Mouse (Mus musculus) gonadal fat pad, adult 2 months (tissue): ENCODE measurements around the gene Gm20431. TPM values are rescaled to one million over a fixed set of nuclear protein-coding genes. Genes with fewer than 3 reads are reported as not detected.

Source experiments
- DNase-seq: peaks from one replicate; pipeline ENCODE4 v3.0.0-alpha.2; 2012; ENCODE audit warnings: low read depth
- polyA plus RNA-seq: library from polyadenylated mRNA; depleted of rRNA; stranded (reverse); fragments of >200 nt; gene quantifications from 2 replicates; pipeline ENCODE4 v1.2.3, GENCODE M21; 2012

Gm20431 gene
- polyA plus RNA-seq, 1 experiment = 11.4 TPM

GRCm38 (mm10) chr2:167599195-167599594, 62.1 kb downstream of the Gm20431 start:
- no peak for DNase-seq

GRCm38 (mm10) chr2:167597492-167598186, 63.7 kb downstream of the Gm20431 start:
- no peak for DNase-seq

GRCm38 (mm10) chr2:167596726-167597491, 64.4 kb downstream of the Gm20431 start:
- no peak for DNase-seq

GRCm38 (mm10) chr2:167596262-167596661, 65.0 kb downstream of the Gm20431 start:
- no peak for DNase-seq

DNA sequence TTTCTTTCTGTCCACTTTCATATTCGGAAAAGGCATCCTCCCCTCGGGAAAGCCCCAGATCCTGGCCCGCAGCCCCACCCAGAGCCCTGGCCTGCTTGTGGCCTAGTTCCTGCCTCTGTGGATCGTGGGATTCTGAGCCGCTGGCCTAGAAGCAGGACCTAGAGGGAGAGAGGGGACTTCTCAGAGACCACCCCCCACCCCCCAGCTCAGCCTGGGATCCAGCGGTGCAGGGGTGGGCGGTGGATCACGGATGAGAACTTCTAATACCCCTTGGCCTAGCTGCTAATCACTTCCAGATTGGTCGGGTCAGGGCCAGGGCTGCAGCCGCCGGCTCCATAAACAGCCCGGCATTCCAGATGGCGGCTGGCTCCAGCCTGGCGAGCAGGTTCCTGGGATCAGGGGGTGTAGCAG, 65.5 kb downstream of the Gm20431 start:
- no peak for DNase-seq

DNA sequence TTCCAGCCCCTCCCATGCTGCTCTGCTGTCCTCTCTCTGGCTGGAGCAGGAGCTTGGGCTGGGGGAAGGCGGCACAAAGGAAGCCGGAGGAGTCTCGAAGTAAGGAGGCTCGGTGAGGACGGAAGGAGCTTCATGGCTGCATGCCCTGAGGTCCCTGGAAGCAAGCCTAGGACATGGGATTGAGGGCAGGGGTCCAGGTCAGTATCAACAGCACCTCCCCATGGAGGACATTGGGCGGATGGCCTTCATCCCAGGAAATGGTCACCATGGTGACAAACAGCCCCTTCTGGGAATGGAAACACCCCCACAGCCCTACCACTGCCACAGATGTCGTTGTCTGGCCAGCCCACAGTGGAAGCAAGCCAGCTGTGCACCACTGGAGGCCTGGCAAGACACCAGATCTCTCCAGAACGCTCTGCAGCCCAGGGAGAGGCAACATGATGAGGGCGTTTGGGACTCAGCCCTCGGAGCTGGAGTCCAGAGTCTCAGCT, 66.8 kb downstream of the Gm20431 start:
- no peak for DNase-seq

GRCm38 (mm10) chr2:167593551-167594250, 67.6 kb downstream of the Gm20431 start:
- DNase-seq = no peak

- no peak for DNase-seq
These were observed 72.3 kb downstream of the Gm20431 start for GRCm38 (mm10) chr2:167588774-167589577.

- no peak for DNase-seq
These were observed 74.3 kb downstream of the Gm20431 start for GRCm38 (mm10) chr2:167586976-167587375.

- no peak for DNase-seq
These were observed 75.3 kb downstream of the Gm20431 start for GRCm38 (mm10) chr2:167586041-167586440.

DNA sequence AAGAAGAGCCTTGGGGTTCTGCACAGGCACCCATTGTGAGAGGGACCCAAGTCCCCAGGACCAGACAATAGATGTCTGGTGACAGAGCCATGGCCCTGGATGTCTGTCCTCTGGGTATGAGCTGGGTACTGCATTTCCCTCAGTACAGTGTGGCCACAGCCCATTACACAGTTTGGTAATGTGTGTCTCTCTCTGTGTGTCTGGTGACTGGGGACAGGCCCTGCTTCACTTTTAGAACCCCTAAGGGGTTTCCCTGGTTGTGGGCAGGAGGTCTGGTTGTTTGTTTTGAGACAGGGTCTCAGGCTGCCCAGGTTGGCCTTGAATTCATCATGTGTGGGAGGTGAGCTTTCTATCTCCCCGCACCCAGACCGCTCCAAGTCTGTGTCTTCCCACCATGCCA, 76.0 kb downstream of the Gm20431 start:
- DNase-seq = no peak

GRCm38 (mm10) chr2:167583161-167583952, 77.9 kb downstream of the Gm20431 start:
- no peak for DNase-seq

GRCm38 (mm10) chr2:167578521-167578920, 82.8 kb downstream of the Gm20431 start:
- no peak for DNase-seq

- no peak for DNase-seq
These were observed 84.0 kb downstream of the Gm20431 start for GRCm38 (mm10) chr2:167577186-167577785.

- no peak for DNase-seq
These were observed 85.1 kb downstream of the Gm20431 start for GRCm38 (mm10) chr2:167576121-167576620.

- no peak for DNase-seq
These were observed 85.7 kb downstream of the Gm20431 start for GRCm38 (mm10) chr2:167575581-167575980.

DNA sequence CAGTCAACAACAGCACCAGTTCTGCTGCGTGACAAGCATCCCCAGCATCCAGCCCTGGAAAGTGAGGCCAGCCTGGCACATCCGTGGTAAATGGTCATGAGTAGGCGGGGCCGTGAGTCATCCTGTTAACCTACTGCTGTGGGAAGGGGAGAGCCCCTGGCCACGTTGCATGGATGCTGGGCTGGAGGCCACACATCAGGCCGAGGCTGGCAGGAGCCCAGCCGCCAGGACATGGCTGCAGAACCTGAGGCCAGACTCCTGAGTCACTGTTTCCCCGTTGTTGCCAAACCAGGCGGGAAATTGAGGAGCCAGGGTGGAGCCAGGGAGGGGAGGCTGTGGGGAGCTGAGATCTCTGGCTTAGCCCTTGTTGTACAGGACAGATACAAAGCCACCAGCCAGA, 86.5 kb downstream of the Gm20431 start:
- no peak for DNase-seq

DNA sequence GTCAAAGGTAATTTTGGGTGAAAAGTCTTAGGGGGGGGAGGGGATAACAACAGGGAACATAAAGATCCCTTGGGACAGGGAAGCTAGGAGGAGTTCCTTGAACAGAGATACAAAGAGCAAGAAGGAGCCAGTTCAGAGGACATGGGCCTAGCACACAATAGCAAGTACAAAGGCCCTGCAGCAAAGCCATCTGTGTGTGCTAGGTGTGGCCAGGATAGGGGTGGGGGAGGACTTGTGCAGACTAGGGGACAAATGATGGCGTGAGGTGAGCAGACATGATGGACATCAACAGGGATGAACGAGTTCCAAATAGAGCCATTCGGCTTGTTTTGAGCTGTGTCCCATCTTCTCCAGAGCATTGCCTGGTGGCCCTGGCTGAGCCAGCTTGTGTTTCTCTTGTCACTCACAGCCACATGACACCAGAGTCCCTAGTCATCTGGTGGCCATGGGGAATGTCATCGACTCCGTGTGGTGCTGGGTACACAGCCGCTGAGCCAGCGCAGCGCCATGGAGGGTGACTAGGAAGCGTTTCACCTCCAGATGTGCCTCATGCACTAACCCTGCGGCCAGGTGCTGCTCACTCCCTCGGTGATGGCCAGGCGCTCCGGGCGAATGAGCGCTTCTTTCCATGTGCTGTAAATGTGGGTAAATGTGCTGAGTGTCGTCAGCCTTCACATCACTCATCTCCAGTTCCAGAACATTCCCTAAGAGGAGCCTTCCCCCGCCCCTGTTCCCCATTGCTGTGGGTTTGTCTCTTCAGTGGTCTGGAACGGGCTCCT, 89.7 kb downstream of the Gm20431 start:
- no peak for DNase-seq

- no peak for DNase-seq
These were observed 90.5 kb downstream of the Gm20431 start for GRCm38 (mm10) chr2:167570815-167571214.
